Mouse (Mus musculus) embryo, embryonic 10.5 days (tissue): ENCODE measurements around the gene Tbc1d22a.

Source experiments
- DNase-seq: peaks from one replicate; pipeline ENCODE4 v3.0.0-alpha.2; 2015; ENCODE audit warnings: low spot score

Tbc1d22a gene

GRCm38 (mm10) chr15:86506666-86507065 is 292.4 kb downstream of the Tbc1d22a start:
- no peak for DNase-seq

DNA sequence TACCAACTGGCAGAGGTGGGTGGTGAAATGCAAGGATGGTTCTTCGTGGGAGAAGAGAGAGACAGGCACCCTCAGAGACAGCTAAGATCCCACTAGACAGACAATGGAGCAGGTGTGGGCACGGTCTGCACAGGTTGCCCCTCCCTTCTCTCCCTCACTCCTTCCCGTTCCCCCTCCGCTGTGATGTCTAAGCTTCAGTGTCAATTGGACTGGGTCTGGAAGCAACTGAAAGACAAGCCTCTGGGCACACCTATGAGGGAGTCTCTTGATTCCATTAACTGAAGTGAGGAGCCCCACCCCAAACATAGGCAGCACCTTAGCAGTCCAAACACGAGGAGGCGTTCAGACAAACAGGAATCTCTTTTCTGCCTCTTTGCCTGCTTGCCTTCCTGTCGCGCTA is 293.3 kb downstream of the Tbc1d22a start:
- DNase-seq, result no peak

DNA sequence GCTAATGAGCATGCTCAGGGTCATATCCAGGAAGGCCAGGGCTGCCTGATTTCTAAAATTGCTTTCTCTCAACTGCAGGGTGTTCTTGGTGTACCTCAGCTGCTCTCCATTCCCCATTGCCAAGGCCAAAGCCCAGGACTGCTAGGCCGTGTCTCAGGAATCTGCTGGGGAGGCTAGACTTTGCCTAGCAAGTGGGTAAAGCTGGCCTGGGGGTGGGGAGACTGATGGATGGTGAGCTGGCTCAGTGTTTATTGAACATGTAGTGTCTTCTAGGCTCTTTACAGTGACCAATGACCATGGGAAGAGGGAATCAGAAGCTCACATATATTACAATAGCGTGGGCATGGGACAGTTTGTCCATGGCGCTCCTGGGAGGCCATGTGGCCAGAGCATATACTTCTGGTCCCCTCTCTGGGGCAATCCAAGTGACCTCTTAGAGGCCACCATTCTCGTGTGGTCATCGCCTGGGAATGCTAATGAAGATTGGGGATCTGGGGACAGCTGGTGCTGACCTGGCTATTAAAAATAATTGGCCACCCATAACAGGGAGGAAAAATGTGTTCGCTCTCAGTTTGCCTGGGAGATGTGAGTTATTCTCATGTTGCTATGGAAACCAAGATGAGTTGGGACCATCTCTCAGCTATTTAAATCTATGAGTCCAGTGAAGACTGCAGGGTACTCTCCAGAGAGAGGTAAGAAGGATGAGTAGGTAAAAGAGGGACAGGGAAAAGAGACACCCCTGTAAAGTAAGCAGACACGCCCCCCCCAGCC is 294.3 kb downstream of the Tbc1d22a start:
- DNase-seq, result no peak

DNA sequence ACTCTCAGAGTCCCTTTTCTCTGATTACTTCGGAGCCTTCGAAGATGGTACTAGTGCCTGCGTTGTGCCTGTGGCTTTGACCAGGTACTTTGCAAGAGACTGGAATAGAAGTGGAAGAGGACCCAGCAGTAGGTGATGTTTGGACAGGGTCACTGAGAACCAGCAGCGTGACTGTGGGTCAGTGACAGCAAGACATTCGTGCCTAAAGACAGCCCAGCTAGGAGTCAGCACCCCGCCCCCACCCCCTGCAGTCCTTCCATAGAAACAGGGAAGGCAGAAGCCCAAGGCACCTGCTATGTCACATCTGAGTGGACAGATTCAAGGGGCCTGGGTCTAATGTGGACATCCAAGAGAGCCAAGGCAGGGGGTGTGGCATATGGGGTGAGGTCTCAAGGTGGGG is 295.3 kb downstream of the Tbc1d22a start:
- no peak for DNase-seq

- no peak for DNase-seq
Observed at GRCm38 (mm10) chr15:86511181-86511580, 296.9 kb downstream of the Tbc1d22a start.

DNA sequence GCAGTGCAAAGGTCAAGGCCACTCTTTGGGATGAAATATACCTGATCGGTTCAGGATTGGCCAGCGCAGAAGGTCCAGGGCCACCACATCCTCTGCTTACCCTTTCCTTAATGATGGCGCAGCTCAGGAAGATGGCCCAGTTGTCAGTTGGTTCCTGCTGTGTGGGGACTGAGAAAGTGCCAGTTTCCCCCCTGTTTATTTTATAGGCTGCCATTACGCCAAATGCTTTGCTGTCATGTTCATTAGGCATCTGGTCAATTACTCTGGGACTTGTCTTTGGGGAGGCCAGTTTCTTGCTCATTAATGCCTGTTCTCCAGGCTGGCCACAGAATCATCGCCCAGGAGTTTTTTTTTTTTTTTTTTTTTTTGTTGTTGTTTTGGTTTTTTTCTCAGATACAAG is 299.1 kb downstream of the Tbc1d22a start:
- no peak for DNase-seq

DNA sequence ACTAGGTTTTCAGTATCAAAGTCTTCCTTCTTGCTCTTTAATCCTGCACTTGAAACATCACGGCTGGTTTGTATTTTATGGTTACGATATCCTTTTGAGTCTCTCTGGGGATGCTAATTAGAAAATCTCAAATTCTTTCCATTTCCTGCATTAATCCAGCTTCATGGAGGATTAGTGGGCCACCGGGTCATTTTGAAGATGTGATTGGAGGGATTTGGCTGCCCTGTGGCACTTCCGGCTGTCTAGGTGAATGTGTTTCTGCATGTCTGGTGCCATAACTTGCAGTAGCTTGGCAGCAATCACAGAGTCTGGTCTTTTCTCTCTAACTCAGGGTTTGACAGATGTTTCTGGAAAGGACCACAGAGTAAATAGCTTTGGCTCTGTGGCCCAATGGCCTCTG is 305.9 kb downstream of the Tbc1d22a start:
- no peak for DNase-seq

GRCm38 (mm10) chr15:86535356-86535755 is 321.1 kb downstream of the Tbc1d22a start:
- no peak for DNase-seq

DNA sequence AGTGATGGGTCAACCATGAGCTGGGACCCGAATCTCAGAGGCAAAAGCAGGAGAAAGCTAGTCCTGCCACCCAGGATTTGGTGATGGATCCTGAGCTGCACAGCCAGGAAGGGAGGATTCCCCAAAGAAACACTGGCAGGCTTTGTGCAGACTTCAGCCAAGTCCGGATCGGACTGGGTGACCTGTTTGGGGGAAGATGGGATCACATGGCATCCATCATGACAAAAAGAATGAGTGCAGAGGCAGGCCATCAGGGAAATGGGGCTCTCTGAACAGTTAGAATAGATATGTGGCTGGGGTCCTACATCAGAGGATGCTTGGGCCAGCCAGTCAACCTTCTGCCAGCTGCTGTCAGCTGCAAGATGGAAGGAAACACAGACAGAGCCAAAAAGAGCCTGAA is 328.1 kb downstream of the Tbc1d22a start:
- DNase-seq, result no peak

GRCm38 (mm10) chr15:86544122-86544795 is 330.0 kb downstream of the Tbc1d22a start:
- peak; percentile 48 for DNase-seq
